Mouse (Mus musculus) bone marrow, adult 2 months (tissue): ENCODE results near the gene Fth1.

ENCODE experiments used
- CTCF ChIP-seq: fragments of 200-500 bp; IDR thresholded peaks from 2 replicates; pipeline ENCODE4 v1.5.1; 2011; ENCODE audit warnings: low read length, control low read depth; ENCODE audit not compliant: control insufficient read depth, insufficient read depth
- POLR2A ChIP-seq: fragments of 200-500 bp; IDR thresholded peaks from 2 replicates; pipeline ENCODE4 v1.6.1; 2011; ENCODE audit warnings: low read depth, mild to moderate bottlenecking, control low read depth, low read length, borderline replicate concordance; ENCODE audit not compliant: control insufficient read depth

- TF ChIP-seq CTCF = peak; percentile 61; the same call in 1 of the 2 replicates
- TF ChIP-seq POLR2A = no peak
These were observed 12.7 kb downstream of the Fth1 start for GRCm38 (mm10) chr19:9993036-9993656.
